Mouse (Mus musculus) small intestine, adult 2 months (tissue): ENCODE measurements at regions not wholly inside any gene's neighbourhood (a gene's known extent, or its start where the extent isn't known, plus 50 kb on each side); places are given as distances from the start of the nearest gene placed in this dataset.

Experiments
- CTCF ChIP-seq: fragments of 200-500 bp; IDR thresholded peaks from 2 replicates; pipeline ENCODE4 v1.5.1; 2012; ENCODE audit warnings: low read depth, mild to moderate bottlenecking, control low read depth, inconsistent platforms, low read length, moderate library complexity, mixed read lengths; ENCODE audit not compliant: insufficient replicate concordance, insufficient read length; ENCODE audit errors: extremely low read depth
- POLR2A ChIP-seq: fragments of 200-500 bp; IDR thresholded peaks from 2 replicates; pipeline ENCODE4 v1.6.1; 2012; ENCODE audit warnings: low read depth, mild to moderate bottlenecking, control low read depth, inconsistent platforms, low read length, moderate library complexity

- TF ChIP-seq POLR2A (no peak), CTCF (no peak)
Measured at GRCm38 (mm10) chr17:51899376-51899775, 66.3 kb upstream of the Satb1 start.
